Mouse (Mus musculus) right cerebral cortex, postnatal 4 days (tissue): ENCODE data around the gene Pus7l.

Experiments
- DNase-seq: peaks from one replicate; pipeline ENCODE4 v3.0.0-alpha.2; 2022

Gene Pus7l

DNA sequence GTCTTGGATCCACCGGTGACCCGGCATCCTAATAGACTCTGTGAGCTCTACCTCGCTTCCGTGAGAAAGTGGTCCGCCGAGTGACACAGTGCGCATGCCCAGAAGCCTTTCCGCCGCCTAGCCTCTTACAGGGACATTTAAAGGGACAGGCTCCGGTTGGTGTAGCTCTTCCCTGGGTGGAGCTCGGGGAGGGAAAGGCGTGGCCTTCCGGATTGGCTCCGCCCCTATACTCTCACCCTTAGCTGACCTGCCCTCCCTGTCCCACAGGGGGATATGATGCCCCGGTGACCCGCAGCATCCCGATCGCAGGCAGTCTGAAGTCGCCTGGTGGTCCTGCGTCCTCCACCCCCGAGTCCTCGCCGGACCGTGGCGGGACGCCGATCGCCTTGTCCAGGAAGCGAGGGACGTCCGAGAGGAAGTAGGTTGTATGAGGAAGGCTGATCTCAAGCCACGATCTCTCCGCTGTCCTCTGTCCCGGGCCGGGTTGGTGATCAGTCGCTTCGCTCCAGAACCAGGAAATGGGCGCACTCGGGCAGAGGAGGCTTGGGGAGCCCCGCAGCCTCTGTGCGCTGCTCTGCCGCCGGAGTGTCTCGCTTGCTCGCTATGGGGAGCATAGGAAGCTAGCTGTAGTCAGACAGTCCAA lies at the start of gene Pus7l, which contains the start of gene Irak4:
TSS of gene Pus7l (minus strand) at position 139 of the 643 bp plus-strand sequence.
TSS of gene Irak4 (plus strand) at position 235 of the 643 bp plus-strand sequence.
- peak; percentile 89 for DNase-seq

DNA sequence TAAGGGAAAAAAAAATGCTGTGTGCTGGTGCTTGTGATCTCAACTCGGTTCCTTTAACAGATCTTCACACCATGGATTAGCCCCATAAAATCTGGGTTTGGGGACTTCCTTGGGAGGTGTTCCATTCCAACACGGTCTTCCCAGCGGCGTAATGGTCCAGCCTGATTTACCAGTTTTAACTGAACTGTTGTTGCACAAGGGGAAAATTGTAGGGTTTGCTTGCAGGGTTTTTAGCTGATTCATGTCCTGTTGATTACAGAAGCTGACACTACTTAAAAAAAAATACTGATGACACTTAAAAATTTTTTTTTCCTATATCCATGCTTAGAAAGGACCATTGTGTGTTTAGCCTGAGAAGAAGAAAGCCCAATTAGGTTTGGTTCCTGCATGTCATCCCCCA lies 48.0 kb upstream of the Pus7l start:
- DNase-seq, result no peak

DNA sequence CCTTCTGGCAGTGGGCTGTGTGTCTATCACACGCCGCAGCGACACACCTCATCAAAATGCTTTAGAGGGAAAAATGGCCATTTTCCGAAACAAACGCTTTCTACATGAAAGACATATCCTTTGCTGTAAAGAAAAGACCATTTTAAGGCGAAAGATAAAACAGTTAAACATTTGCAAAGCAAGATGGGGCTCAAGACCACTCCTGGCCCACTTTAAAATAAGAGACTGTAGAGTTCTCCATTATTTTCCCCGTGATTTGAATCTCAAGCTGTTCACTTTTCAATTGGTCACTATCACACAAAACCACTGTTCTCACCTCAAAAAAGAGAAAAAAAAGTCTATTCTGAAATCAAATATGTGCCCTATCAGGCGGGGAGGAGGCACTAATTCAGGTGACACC lies 46.7 kb upstream of the Pus7l start:
- DNase-seq, result no peak

DNA sequence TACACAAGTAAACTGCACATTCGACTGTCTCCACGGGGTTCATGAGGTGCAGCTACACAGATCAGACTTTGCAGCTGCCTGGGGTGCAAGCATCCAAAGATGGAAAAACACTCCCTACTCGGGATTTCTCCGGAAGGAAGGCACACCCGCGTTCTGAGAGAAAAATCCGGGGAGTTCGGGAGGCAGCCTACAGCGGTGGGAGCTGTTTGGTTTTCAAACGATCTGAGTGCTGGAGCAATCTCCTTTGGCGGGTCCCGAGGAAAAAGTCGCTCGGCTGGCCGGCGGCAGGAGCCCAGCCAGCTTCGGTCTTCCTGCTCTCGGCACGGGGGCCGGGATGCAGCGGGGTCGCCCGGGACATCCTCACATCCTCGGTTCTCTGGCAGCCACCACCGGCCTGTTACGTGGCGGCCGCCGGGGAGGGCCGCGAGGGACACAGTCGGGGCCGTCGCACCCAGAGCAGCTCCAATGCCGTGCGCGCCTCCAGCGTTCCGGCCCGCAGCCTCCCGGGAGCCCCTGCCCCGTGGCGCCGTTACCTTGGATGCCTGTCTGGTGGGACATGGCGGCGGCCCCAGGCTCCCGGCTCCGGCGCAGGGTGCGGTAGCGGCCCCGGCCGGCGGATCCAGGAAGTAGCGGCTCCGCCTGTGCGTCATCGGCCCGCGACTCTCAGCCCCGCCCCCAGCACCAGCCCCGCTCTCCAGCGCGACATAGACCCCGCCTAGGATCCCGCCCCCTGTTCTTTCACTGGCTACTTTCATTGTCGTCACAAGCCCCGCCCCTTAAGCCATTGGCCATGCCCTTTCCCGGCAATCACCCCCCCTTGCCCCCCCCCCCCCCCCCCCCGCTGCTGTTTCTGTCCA lies 46.1 kb upstream of the Pus7l start, which contains the start of gene Twf1:
TSS of gene Twf1 (minus strand) at position 671 of the 857 bp plus-strand sequence.
- peak; percentile 99 for DNase-seq

DNA sequence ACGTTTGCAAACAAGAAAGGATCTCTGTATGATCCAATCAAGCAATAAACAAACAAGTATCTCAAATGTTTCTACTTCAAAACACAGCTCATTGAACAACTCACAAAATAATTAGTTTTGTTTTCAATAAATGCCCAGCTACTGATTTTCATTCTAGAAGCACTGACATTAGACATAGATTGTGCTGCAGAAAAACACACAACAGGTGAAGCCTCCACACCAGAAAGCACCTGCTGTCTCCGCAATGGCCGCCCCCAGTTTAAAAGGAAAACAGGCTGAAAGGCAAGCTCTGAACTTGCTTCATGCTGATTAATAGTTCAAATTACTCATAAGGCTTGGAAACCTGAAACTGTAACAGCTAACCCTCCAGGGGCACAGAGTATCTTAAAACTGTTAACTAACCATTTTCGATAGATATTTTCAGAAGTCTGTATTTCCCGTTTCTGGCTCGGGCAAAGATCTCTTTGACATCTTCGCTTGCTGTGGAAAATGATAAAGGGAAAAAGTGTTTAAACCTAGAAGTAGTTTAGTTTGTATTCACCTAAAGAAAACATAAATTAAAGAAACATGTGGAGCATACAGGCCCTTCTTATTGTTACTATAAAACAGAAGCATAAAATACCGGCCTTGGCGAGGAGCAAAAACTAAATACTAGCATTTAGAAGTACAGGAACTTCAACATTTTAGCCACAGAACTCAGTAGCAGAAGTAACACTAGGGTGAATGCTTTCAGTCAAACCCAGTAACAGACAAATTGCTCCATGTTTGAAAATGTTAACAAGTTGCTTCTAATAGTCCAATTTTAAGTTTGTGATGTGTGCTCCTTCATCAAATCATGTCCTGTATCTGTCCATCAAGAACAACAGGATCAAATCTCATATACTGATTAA lies 44.7 kb upstream of the Pus7l start:
- no peak for DNase-seq

DNA sequence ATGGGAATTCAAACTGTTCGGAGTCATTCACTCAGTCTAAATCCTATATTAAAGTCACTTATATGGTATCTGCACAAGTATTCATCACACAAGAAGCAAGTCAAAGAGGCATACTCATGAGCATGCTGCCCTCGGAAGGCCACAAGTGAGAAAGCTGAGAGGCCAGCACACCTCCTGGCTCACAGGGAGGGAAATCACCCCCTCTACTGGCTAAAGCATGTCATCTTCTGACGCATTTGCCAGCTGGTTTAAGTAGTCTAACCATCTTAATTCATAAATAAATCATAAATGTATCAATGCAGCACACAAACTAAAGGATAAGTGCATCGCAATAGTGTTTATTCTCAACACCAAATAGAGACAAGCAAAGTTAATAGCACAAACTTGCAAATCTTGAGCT lies 41.4 kb upstream of the Pus7l start:
- DNase-seq, result no peak

DNA sequence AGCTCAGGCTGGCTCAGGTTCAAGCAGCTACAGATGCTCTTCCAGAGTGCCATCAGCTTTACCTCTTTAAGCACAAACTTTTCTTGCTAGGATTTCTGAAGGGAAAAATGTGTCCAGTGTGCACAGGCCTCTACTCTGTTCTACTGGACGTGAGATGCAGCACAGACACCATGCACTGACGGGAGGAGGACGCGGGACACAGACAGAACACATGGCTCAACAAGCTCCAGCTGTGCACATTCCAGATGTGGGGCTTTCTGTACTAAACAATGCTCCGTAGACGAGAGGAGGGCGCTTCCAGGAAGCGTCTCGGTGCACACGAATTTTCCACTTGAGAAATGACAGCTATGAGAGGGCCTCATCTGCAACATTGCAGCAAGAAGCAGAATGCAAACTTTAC lies 39.8 kb upstream of the Pus7l start:
- no peak for DNase-seq

DNA sequence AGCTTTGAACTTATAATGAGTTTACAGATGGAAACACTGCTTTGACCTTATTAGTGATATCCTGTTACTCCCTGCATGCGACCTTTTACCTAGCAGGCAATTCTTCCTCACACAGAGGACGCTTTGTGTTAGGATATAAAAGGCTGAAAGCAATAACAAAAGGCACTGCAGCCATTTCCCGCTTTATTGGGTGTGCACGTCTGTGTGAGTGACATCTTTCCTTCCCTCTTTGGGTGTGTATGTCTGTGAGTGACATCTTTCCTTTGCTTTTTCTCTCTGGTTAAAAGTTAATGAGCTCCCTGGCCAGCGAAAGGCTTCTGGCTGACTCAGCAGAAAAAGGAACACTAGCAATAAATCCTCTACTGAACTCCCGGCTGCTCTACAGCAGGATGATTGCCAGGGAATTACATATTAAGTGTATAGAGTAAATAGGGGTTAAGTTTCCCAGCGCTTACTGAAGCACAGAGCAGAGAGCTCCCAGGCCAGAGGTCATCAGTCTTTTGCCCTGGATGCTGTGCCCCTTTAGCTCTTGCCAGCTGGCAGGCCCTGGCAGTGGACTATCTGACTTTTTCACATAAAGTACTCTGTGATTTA lies 38.8 kb upstream of the Pus7l start:
- no peak for DNase-seq

DNA sequence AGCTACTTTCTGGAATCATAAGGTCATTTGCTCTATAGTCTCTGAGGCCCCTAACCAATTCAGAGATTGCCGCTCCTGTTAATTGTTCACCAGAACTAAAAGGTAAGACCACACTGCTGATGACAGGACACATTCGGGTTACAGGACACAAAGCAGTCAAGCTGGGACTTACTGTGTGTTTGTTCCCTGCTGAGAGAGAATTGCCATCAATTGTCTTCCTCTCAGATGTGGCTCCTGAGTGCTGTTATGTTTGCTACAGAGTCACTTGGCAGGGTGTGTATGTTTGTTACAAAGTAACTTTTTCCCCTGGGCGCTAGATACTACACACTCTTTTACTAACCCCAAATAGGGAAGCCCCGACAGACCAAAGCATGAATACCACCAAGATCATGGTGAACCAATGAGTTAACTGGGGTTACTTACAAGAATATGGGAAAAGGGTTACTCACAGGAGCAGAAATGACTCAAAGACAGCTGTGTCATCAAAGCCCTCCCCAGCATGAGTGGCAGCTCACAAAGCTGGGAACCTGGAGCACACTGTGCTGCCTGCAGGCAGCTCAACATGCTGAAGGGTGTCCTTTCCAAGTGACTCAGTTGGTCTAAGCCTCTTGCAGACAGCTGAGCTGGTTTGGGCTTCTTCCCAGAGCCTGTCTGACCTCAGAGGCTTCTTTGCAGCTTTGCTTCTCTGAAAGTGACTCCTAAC lies 31.4 kb upstream of the Pus7l start:
- DNase-seq, result no peak

DNA sequence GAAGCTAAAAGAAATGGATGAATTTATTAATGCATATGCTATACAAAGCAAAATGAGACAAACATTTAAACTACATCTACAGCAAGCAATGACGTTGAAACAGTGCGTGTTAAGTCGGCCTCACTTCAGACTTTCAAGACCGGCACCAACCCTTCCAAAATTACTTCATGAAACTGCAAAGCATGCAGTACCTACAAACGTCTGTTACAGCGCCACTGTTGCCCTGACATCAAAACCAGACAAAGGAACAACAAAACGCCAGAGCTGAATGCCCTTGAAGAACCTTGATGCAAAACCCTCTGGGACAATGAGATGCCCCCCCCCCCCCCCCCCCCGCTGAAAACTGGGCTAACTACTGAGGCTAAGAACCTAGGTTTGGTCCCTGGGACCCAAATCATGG lies 29.4 kb upstream of the Pus7l start:
- no peak for DNase-seq

DNA sequence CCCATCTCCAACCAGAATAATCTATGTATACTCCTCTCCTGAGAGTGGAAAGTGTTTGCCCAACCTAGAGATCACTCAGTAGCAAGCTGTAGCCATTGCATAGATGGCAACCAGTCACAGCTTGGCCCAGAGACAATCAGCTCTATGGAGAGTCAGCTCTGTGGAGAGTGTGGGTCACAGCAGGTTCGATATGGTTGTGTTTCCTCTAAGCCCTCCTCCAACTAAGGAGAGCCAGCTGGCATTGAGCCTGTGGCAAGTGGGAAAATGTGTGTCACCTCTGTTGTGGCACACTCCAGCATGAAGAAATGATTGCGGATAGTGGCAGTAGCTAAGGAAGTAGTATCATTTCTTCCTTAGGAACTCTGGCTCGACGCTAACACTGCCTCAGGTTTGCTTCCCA lies 28.2 kb upstream of the Pus7l start:
- no peak for DNase-seq

DNA sequence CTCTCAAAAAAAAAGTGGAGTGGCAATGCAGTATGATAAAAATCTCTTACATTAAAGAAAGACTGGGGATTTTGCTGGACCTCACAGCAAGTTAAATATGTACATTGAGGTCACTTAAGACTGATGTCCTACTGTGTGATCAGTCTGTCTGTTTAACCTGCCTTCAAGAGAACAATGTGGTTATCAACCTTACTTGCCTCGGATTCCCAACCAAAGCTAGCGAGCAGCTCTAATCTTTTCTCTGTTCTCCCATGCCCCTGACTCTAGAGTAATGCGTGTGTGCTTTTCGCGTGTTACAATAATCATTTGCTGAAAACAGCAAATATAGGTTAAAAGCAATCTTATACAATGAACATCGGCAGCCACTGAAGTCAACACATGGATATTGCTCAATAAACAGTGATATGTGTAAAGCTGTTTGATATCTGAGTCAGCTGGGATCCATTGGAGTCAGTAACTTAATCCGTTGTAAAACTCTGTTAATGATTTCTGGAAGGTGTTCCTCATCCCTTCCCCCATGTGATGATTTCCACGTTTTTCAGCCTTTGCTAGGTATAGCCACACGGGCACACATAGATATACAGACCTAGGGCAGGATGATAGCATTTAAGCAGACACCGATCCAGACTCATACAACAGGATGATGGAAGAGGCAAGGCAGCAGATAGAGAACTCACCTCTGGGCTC lies 25.3 kb upstream of the Pus7l start:
- no peak for DNase-seq

DNA sequence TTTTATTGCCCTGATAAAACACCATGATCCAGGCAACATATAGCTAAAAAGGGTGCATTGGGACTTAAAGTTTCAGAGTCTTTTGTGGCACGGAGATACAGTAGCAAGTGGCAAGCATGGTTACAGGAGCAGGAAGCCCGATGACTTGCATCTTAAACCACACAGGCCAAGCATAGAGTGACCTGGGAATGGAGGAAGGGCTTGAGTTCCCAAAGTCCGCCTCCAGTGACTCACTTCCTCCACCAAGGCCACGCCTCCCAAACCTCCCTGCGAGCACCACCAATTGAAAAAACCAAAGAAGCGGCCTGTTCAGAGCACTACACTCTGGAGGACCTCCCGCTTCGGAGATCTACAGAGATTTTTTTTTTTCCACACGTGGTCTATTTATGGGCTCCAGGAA lies 22.5 kb upstream of the Pus7l start:
- DNase-seq, result no peak

DNA sequence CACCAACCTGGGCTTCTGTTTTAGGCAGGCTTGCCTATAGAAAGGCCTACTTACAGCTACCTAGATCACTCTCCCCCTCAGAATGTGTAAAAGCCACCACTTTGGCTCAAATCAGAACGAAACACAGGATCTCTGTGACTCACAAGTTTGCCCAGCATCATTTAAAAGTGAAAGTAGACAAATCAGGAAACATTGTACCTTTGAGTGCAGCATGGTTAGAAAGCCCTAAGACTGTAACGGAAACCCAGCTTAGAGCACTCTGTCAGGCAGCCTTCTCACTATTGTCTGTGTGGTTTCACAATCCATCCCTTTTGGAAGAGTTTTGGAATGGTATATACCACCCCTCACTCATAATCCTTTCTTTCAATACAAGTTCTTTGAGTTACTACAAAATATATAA lies 21.6 kb upstream of the Pus7l start:
- no peak for DNase-seq

DNA sequence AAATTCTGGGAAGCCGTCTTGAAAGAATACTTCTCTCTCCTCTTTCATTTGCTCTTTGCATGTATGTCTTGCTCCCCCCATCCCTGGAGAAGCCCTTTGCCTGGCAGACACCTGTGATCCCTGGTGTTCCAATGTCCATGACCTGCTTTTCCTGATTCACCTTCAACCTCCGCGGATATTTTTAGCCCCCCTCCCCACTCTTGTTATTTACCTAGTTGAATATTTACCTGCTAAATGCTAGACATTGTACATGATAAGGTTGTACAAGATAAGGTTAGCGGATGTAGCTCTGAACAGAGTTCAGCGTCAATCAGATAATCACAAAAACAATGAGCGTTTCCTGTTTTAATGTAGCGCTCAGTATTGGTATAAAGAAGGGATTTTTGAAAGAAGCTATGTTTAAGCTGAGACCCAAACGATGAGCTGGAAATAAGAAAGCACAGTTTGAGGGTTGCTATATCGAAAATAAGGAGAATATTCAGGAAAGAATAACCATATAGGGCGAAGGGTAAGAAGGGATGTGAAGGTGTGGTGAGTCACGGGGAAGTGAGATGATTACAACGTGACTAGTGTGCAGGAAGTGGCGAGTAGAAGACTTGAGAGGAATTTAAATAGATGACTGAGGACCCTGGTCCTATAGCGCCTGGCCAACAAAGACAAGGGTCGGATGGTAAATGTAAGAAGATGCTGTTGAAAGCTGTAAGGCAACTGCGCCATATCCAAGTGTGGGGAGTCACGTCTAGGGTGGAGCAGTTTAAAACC lies 15.7 kb upstream of the Pus7l start:
- DNase-seq, result no peak

DNA sequence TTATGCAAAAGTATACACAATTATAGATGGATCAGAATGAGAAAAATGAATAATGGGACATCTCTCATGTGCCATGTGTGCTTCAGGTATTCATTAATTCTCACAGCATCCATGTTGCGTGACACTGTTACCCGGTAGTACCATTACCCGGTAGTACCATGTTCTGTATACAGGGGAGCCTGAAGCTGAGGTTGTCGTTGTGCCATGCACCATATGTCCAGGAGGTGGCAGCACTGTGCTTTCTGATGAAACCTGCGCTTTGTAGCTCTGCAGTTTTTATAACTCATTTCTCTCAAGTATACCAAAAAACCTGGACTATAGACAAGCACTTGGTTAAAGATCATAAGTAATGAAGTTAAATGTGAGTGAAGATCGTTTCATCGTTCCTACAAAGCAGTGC lies 14.1 kb upstream of the Pus7l start:
- peak; percentile 96 for DNase-seq

DNA sequence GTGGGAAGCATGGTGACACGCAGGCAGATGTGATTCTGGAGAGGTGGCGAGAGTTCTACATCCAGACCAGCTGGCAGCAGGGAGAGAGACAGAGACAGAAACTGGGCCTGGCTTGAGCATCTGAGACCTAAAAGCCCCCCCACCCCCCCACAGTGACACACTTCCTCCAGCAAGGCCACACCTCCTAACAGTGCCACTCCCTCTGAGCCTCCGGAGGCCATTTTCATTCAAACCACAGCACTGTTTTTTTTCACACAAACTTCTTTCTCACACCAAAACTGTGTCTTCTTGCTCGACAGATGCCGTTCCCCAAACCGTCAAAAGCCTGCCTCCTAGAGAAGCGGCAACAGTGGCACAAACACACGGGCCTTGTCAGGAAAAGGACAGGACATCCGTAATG lies 10.2 kb upstream of the Pus7l start:
- no peak for DNase-seq

DNA sequence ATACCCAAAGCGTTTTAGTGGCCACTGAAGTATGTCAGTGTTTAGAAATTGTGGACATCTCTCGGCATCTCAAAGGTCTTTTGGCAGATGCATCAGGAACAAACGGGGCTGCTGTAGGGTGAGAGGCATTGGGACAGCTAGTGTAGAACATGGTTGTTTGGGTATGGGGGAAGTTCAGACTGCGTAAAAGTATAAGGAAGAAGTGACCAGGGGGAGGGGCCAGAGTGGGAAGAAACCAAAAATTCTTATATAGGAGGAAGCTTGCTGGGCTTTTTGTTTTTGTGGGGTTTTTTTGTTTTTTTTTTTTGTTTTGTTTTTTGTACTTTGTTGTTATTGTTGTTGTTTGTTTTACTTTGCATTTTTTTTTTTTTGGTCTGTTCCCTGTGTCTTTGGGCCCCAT lies 1.5 kb upstream of the Pus7l start:
- DNase-seq, result no peak

DNA sequence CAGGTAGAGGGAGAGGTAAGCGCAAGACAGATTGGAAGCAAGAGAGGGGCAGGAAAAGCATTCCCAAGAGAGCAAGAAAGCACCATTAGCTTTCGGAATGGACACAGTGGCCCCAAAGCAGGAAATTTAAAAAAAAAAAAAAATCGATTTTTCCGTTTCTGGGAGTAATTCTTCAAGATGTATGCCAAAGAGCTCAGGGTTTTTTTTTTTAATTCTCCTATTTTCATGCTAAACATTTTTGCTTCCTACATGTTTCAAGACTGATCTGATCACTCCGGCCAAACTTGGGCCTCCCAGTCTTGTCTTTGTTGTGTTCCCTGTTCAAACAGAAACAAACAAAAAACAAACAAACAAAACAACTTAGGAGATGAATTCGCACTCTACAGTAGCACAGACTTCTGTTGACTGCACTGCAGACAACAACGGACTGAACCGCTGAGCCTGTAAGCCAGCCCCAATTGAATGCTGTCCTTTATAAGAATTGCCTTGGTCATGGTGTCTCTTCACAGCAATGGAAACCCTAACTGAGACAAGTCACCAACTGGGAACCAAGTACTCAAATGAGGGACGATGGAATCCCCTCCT lies 797 bp upstream of the Pus7l start:
- DNase-seq, result no peak
